Mouse (Mus musculus): Measurements from ENCODE around the gene Lgsn. TPM values are rescaled to one million over a fixed set of nuclear protein-coding genes. Genes with fewer than 3 reads are reported as not detected.

Gene Lgsn
- polyA plus RNA-seq, 1 experiment from 2014 or later: not detected

- H3K9me3 ChIP-seq: no peaks in the 10 kb centered on the region
- H3K4me2 ChIP-seq (replicated peaks): no peak overlapping the region
- no peak overlapping the region for H3K4me3 ChIP-seq (replicated peaks)
- no peak overlapping the region for H3K9ac ChIP-seq
- no peaks in the 10 kb centered on the region for H3K36me3 ChIP-seq
- ATAC-seq: peak; percentile 91
- WGBS: 56% methylated on average over 7 of the region's 7 CpGs
- H3K4me1 ChIP-seq (replicated peaks): no peaks in the 10 kb centered on the region
- H3K27ac ChIP-seq: no peak overlapping the region
- no peaks in the 10 kb centered on the region for H3K27me3 ChIP-seq (replicated peaks)
Observed at GRCm38 (mm10) chr1:31165326-31166121, 10.7 kb upstream of the Lgsn start.

GRCm38 (mm10) chr1:31175401-31175800 lies 800 bp upstream of the Lgsn start:
- Histone ChIP-seq H3K27me3 (replicated peaks) (no peaks in the 10 kb centered on the region), H3K9ac (no peak overlapping the region), H3K9me3 (no peaks in the 10 kb centered on the region), H3K4me3 (replicated peaks) (no peak overlapping the region), H3K4me2 (replicated peaks) (no peak overlapping the region), H3K27ac (no peak overlapping the region), H3K4me1 (replicated peaks) (no peaks in the 10 kb centered on the region), H3K36me3 (no peaks in the 10 kb centered on the region)
- WGBS: 73% methylated on average over 3 of the region's 3 CpGs
- no peak for ATAC-seq

GRCm38 (mm10) chr1:31178264-31178663 lies 2.1 kb downstream of the Lgsn start:
- ATAC-seq: no peak
- Histone ChIP-seq H3K4me1 (replicated peaks) (no peaks in the 10 kb centered on the region), H3K36me3 (no peaks in the 10 kb centered on the region), H3K27ac (no peak overlapping the region), H3K4me3 (replicated peaks) (no peak overlapping the region), H3K9ac (no peak overlapping the region), H3K9me3 (no peaks in the 10 kb centered on the region), H3K4me2 (replicated peaks) (no peak overlapping the region), H3K27me3 (replicated peaks) (no peaks in the 10 kb centered on the region)
- 71% methylated on average over 1 of the region's 1 CpGs for WGBS

GRCm38 (mm10) chr1:31190237-31190866 lies 14.2 kb downstream of the Lgsn start:
- ATAC-seq: no peak
- 77% methylated on average over 10 of the region's 10 CpGs for WGBS
- H3K4me2 ChIP-seq (replicated peaks): no peak overlapping the region
- H3K9me3 ChIP-seq: no peaks in the 10 kb centered on the region
- H3K36me3 ChIP-seq: no peaks in the 10 kb centered on the region
- H3K27me3 ChIP-seq (replicated peaks): no peaks in the 10 kb centered on the region
- no peak overlapping the region for H3K27ac ChIP-seq
- no peaks in the 10 kb centered on the region for H3K4me1 ChIP-seq (replicated peaks)
- H3K9ac ChIP-seq: no peak overlapping the region
- no peak overlapping the region for H3K4me3 ChIP-seq (replicated peaks)

- Histone ChIP-seq H3K4me1 (replicated peaks) (no peaks in the 10 kb centered on the region), H3K36me3 (no peaks in the 10 kb centered on the region), H3K27ac (no peak overlapping the region), H3K9ac (no peak overlapping the region), H3K27me3 (replicated peaks) (no peaks in the 10 kb centered on the region), H3K4me2 (replicated peaks) (no peak overlapping the region), H3K4me3 (replicated peaks) (no peak overlapping the region), H3K9me3 (no peaks in the 10 kb centered on the region)
- WGBS: 75% methylated on average over 1 of the region's 1 CpGs
- ATAC-seq: no peak
Observed at GRCm38 (mm10) chr1:31195633-31196032, 19.4 kb downstream of the Lgsn start.

GRCm38 (mm10) chr1:31196959-31197358 lies 20.8 kb downstream of the Lgsn start:
- ATAC-seq: no peak
- H3K36me3 ChIP-seq: no peaks in the 10 kb centered on the region
- no peaks in the 10 kb centered on the region for H3K9me3 ChIP-seq
- 88% methylated on average over 3 of the region's 3 CpGs for WGBS
- H3K27ac ChIP-seq: no peak overlapping the region
- no peaks in the 10 kb centered on the region for H3K27me3 ChIP-seq (replicated peaks)
- no peak overlapping the region for H3K4me2 ChIP-seq (replicated peaks)
- H3K9ac ChIP-seq: no peak overlapping the region
- no peak overlapping the region for H3K4me3 ChIP-seq (replicated peaks)
- no peaks in the 10 kb centered on the region for H3K4me1 ChIP-seq (replicated peaks)

- no peak overlapping the region for H3K4me2 ChIP-seq (replicated peaks)
- WGBS: 86% methylated on average over 10 of the region's 10 CpGs
- H3K27ac ChIP-seq: no peak overlapping the region
- ATAC-seq: no peak
- H3K9ac ChIP-seq: no peak overlapping the region
- H3K4me1 ChIP-seq (replicated peaks): no peaks in the 10 kb centered on the region
- H3K27me3 ChIP-seq (replicated peaks): no peaks in the 10 kb centered on the region
- H3K9me3 ChIP-seq: no peaks in the 10 kb centered on the region
- no peaks in the 10 kb centered on the region for H3K36me3 ChIP-seq
- H3K4me3 ChIP-seq (replicated peaks): no peak overlapping the region
Observed at GRCm38 (mm10) chr1:31203771-31204170, 27.6 kb downstream of the Lgsn start.

- H3K4me2 ChIP-seq (replicated peaks): no peak overlapping the region
- no peaks in the 10 kb centered on the region for H3K27me3 ChIP-seq (replicated peaks)
- no peak overlapping the region for H3K9ac ChIP-seq
- H3K27ac ChIP-seq: no peak overlapping the region
- WGBS: 85% methylated on average over 7 of the region's 7 CpGs
- H3K36me3 ChIP-seq: no peaks in the 10 kb centered on the region
- H3K4me1 ChIP-seq (replicated peaks): no peaks in the 10 kb centered on the region
- H3K9me3 ChIP-seq: no peaks in the 10 kb centered on the region
- ATAC-seq: no peak
- H3K4me3 ChIP-seq (replicated peaks): no peak overlapping the region
Observed at GRCm38 (mm10) chr1:31205346-31205745, 29.1 kb downstream of the Lgsn start.

GRCm38 (mm10) chr1:31205770-31206169 lies 29.6 kb downstream of the Lgsn start:
- H3K27me3 ChIP-seq (replicated peaks): no peaks in the 10 kb centered on the region
- no peak overlapping the region for H3K9ac ChIP-seq
- no peaks in the 10 kb centered on the region for H3K9me3 ChIP-seq
- H3K4me2 ChIP-seq (replicated peaks): no peak overlapping the region
- ATAC-seq: no peak
- no peaks in the 10 kb centered on the region for H3K4me1 ChIP-seq (replicated peaks)
- no peak overlapping the region for H3K27ac ChIP-seq
- 81% methylated on average over 3 of the region's 3 CpGs for WGBS
- H3K36me3 ChIP-seq: no peaks in the 10 kb centered on the region
- no peak overlapping the region for H3K4me3 ChIP-seq (replicated peaks)

- Histone ChIP-seq H3K4me2 (replicated peaks) (no peak overlapping the region), H3K36me3 (no peaks in the 10 kb centered on the region), H3K27ac (no peak overlapping the region), H3K4me1 (replicated peaks) (no peaks in the 10 kb centered on the region), H3K4me3 (replicated peaks) (no peak overlapping the region), H3K9ac (no peak overlapping the region), H3K27me3 (replicated peaks) (no peaks in the 10 kb centered on the region), H3K9me3 (no peaks in the 10 kb centered on the region)
- no peak for ATAC-seq
- WGBS: under 1% methylated on average over 5 of the region's 5 CpGs
Observed at GRCm38 (mm10) chr1:31210144-31210543, 33.9 kb downstream of the Lgsn start.

GRCm38 (mm10) chr1:31214831-31215230 lies 38.6 kb downstream of the Lgsn start:
- WGBS: 49% methylated on average over 1 of the region's 1 CpGs
- H3K9me3 ChIP-seq: no peaks in the 10 kb centered on the region
- no peak for ATAC-seq
- H3K36me3 ChIP-seq: no peaks in the 10 kb centered on the region
- H3K4me2 ChIP-seq (replicated peaks): no peak overlapping the region
- H3K27me3 ChIP-seq (replicated peaks): no peaks in the 10 kb centered on the region
- no peak overlapping the region for H3K27ac ChIP-seq
- no peak overlapping the region for H3K4me3 ChIP-seq (replicated peaks)
- H3K4me1 ChIP-seq (replicated peaks): no peaks in the 10 kb centered on the region
- H3K9ac ChIP-seq: no peak overlapping the region

- H3K36me3 ChIP-seq: no peaks in the 10 kb centered on the region
- H3K9ac ChIP-seq: no peak overlapping the region
- no peak for ATAC-seq
- no peak overlapping the region for H3K4me3 ChIP-seq (replicated peaks)
- H3K27me3 ChIP-seq (replicated peaks): no peaks in the 10 kb centered on the region
- no peaks in the 10 kb centered on the region for H3K4me1 ChIP-seq (replicated peaks)
- no peak overlapping the region for H3K4me2 ChIP-seq (replicated peaks)
- 95% methylated on average over 4 of the region's 4 CpGs for WGBS
- no peak overlapping the region for H3K27ac ChIP-seq
- no peaks in the 10 kb centered on the region for H3K9me3 ChIP-seq
Observed at GRCm38 (mm10) chr1:31220599-31221250, 44.5 kb downstream of the Lgsn start.

Data from intestine, embryonic 15.5 days (tissue).